Mouse (Mus musculus): ENCODE results near the gene Gm49450. TPM values are rescaled to one million over a fixed set of nuclear protein-coding genes. Genes with fewer than 3 reads are reported as not detected.

Gene Gm49450
- polyA plus RNA-seq (2014; fragmentation: Illumina TruSeq; extraction: RNeasy Lipid Tissue Mini Kit (QIAGEN cat#74804); ENCODE audit: low read depth, low replicate concordance): not detected

DNA sequence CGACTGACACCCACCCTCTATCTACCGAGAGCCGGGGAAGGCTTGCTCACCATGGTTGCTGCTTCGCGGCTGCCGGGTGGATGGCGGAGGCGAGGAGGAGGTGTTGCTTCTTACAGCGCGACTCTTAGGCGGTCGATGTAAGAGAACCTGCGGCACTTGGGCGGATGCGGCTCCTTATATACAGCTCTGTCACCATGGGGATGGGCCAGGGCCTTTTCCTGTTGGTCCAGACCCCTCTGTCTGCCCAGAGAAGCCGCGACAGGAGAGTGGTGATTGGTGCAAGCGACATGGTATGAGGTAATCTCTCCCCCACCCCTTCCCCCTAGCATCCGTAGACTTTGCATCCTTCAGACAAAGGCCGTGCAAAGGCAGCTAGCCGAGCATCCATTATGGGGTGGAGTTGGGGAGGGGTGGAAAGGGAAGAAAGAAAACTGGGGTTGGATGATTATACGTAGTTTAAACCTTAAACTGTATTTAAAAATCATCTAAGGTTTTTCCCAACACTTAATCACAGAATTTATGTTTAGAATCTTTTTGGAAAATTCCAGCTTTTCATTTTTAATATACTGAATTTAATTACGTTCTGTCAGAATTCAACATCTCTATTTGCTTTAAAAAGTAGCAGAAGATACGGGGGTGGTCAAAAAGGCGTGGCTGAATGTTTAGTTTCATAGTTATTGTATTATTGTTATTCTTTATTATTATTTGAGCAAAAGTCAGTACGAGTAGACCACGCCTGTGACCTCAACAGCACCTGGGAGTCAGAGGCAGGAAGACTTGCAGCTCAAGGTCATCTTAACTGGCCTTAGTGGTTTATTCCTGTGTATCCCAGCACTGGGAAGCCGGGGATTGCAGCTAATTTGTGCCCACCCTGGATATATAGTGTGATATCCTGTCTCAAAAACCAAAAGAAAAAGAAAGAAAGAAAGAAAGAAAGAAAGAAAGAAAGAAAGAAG, at the start of gene Gm49450, which contains the start of gene Tuba1a:
Gene Gm49450 (minus strand): TSS at position 151 of the 956 bp plus-strand sequence.
Gene Tuba1a (minus strand): TSS at position 303 of the 956 bp plus-strand sequence.

GRCm38 (mm10) chr15:98934217-98934839, 19.0 kb downstream of the Gm49450 start, which contains the start of gene Tuba1b:
TSS of gene Tuba1b (minus strand) at chr15:98934565.

GRCm38 (mm10) chr15:98917538-98918498, 35.5 kb downstream of the Gm49450 start, which contains the start of gene Lmbr1l:
TSS of gene Lmbr1l (minus strand) at chr15:98918231.

GRCm38 (mm10) chr15:98897928-98898800, 55.2 kb downstream of the Gm49450 start, which contains the start of gene Dhh:
TSS of gene Dhh (minus strand) at chr15:98898540.

GRCm38 (mm10) chr15:98893940-98894745, 59.2 kb downstream of the Gm49450 start, which contains the start of gene Rhebl1:
TSS of gene Rhebl1 (minus strand) at chr15:98894540.

Other genes starting within 250 kb of the Gm49450 start
- gene Ccdc65, start 245.3 kb downstream of the Gm49450 start, polyA plus RNA-seq (2014; fragmentation: Illumina TruSeq; extraction: RNeasy Lipid Tissue Mini Kit (QIAGEN cat#74804); ENCODE audit: low read depth, low replicate concordance): 1.0 TPM
- gene Fkbp11, start 225.4 kb downstream of the Gm49450 start, polyA plus RNA-seq (2014; fragmentation: Illumina TruSeq; extraction: RNeasy Lipid Tissue Mini Kit (QIAGEN cat#74804); ENCODE audit: low read depth, low replicate concordance): 4.5 TPM
- 16.7 TPM for gene Arf3, start 190.3 kb downstream of the Gm49450 start, polyA plus RNA-seq (2014; fragmentation: Illumina TruSeq; extraction: RNeasy Lipid Tissue Mini Kit (QIAGEN cat#74804); ENCODE audit: low read depth, low replicate concordance)
- 0.26 TPM for gene Wnt10b, start 175.4 kb downstream of the Gm49450 start, polyA plus RNA-seq (2014; fragmentation: Illumina TruSeq; extraction: RNeasy Lipid Tissue Mini Kit (QIAGEN cat#74804); ENCODE audit: low read depth, low replicate concordance)
- gene Wnt1, start 163.7 kb downstream of the Gm49450 start, polyA plus RNA-seq (2014; fragmentation: Illumina TruSeq; extraction: RNeasy Lipid Tissue Mini Kit (QIAGEN cat#74804); ENCODE audit: low read depth, low replicate concordance): not detected
- gene Ddn, start 144.1 kb downstream of the Gm49450 start, polyA plus RNA-seq (2014; fragmentation: Illumina TruSeq; extraction: RNeasy Lipid Tissue Mini Kit (QIAGEN cat#74804); ENCODE audit: low read depth, low replicate concordance): 0.24 TPM
- 136 TPM for gene Prkag1, start 122.0 kb downstream of the Gm49450 start, polyA plus RNA-seq (2014; fragmentation: Illumina TruSeq; extraction: RNeasy Lipid Tissue Mini Kit (QIAGEN cat#74804); ENCODE audit: low read depth, low replicate concordance)
- gene Kmt2d, start 82.3 kb downstream of the Gm49450 start, polyA plus RNA-seq (2014; fragmentation: Illumina TruSeq; extraction: RNeasy Lipid Tissue Mini Kit (QIAGEN cat#74804); ENCODE audit: low read depth, low replicate concordance): 24.0 TPM
- 2.2 TPM for gene Rhebl1, start 59.0 kb downstream of the Gm49450 start, polyA plus RNA-seq (2014; fragmentation: Illumina TruSeq; extraction: RNeasy Lipid Tissue Mini Kit (QIAGEN cat#74804); ENCODE audit: low read depth, low replicate concordance)
- gene Dhh, start 55.0 kb downstream of the Gm49450 start, polyA plus RNA-seq (2014; fragmentation: Illumina TruSeq; extraction: RNeasy Lipid Tissue Mini Kit (QIAGEN cat#74804); ENCODE audit: low read depth, low replicate concordance): 0.63 TPM
- gene Lmbr1l, start 35.3 kb downstream of the Gm49450 start, polyA plus RNA-seq (2014; fragmentation: Illumina TruSeq; extraction: RNeasy Lipid Tissue Mini Kit (QIAGEN cat#74804); ENCODE audit: low read depth, low replicate concordance): 13.2 TPM
- 260 TPM for gene Tuba1b, start 19.0 kb downstream of the Gm49450 start, polyA plus RNA-seq (2014; fragmentation: Illumina TruSeq; extraction: RNeasy Lipid Tissue Mini Kit (QIAGEN cat#74804); ENCODE audit: low read depth, low replicate concordance)
- gene Tuba1a, start 152 bp upstream of the Gm49450 start, polyA plus RNA-seq (2014; fragmentation: Illumina TruSeq; extraction: RNeasy Lipid Tissue Mini Kit (QIAGEN cat#74804); ENCODE audit: low read depth, low replicate concordance): 126 TPM
- gene Tuba1c, start 76.3 kb upstream of the Gm49450 start, polyA plus RNA-seq (2014; fragmentation: Illumina TruSeq; extraction: RNeasy Lipid Tissue Mini Kit (QIAGEN cat#74804); ENCODE audit: low read depth, low replicate concordance): 41.6 TPM
- 0.76 TPM for gene Prph, start 101.6 kb upstream of the Gm49450 start, polyA plus RNA-seq (2014; fragmentation: Illumina TruSeq; extraction: RNeasy Lipid Tissue Mini Kit (QIAGEN cat#74804); ENCODE audit: low read depth, low replicate concordance)
- not detected for gene Troap, start 121.0 kb upstream of the Gm49450 start, polyA plus RNA-seq (2014; fragmentation: Illumina TruSeq; extraction: RNeasy Lipid Tissue Mini Kit (QIAGEN cat#74804); ENCODE audit: low read depth, low replicate concordance)
- gene C1ql4, start 134.3 kb upstream of the Gm49450 start, polyA plus RNA-seq (2014; fragmentation: Illumina TruSeq; extraction: RNeasy Lipid Tissue Mini Kit (QIAGEN cat#74804); ENCODE audit: low read depth, low replicate concordance): not detected
- not detected for gene Dnajc22, start 139.6 kb upstream of the Gm49450 start, polyA plus RNA-seq (2014; fragmentation: Illumina TruSeq; extraction: RNeasy Lipid Tissue Mini Kit (QIAGEN cat#74804); ENCODE audit: low read depth, low replicate concordance)
- gene Spats2, start 172.4 kb upstream of the Gm49450 start, polyA plus RNA-seq (2014; fragmentation: Illumina TruSeq; extraction: RNeasy Lipid Tissue Mini Kit (QIAGEN cat#74804); ENCODE audit: low read depth, low replicate concordance): 5.8 TPM